Mouse (Mus musculus) E14TG2a.4 (cell line): ENCODE measurements around the gene Relb.

ENCODE experiments used
- H3K27me3 ChIP-seq: 2 replicates; pipeline ENCODE4 v1.6.1; 2014; ENCODE audit warnings: low read length, control low read depth; ENCODE audit not compliant: insufficient read depth
- H3K36me3 ChIP-seq: 2 replicates; pipeline ENCODE4 v1.6.1; 2014; ENCODE audit warnings: low read length, control low read depth; ENCODE audit not compliant: insufficient read depth
- H3K4me1 ChIP-seq: replicated peaks from 2 replicates; pipeline ENCODE4 v1.6.1; 2014; ENCODE audit warnings: low read depth, low read length, control low read depth
- H3K4me3 ChIP-seq: replicated peaks from 2 replicates; pipeline ENCODE4 v1.5.1; 2014; ENCODE audit warnings: mild to moderate bottlenecking, low read length
- H3K9me3 ChIP-seq: 2 replicates; pipeline ENCODE4 v1.6.1; 2014; ENCODE audit warnings: low read length, control low read depth
- CTCF ChIP-seq: conservative IDR thresholded peaks from 2 replicates; pipeline ENCODE4 v1.5.1; 2014; ENCODE audit warnings: low read length
- NANOG ChIP-seq: IDR thresholded peaks from 2 replicates; pipeline ENCODE4 v1.6.1; 2014; ENCODE audit warnings: borderline replicate concordance, low read length, mixed read lengths
- POU5F1 ChIP-seq: IDR thresholded peaks from 2 replicates; pipeline ENCODE4 v1.6.1; 2014; ENCODE audit warnings: low read length, borderline replicate concordance

Relb gene

GRCm38 (mm10) chr7:19634591-19634990 lies 5.4 kb upstream of the Relb start:
- Histone ChIP-seq H3K27me3 (no peaks in the 10 kb centered on the region), H3K36me3 (peaks cover 79% of the 10 kb centered on the region), H3K4me3 (no peak overlapping the region), H3K9me3 (no peaks in the 10 kb centered on the region), H3K4me1 (peaks cover 52% of the 10 kb centered on the region)
- TF ChIP-seq NANOG = no peak
- TF ChIP-seq CTCF = no peak

GRCm38 (mm10) chr7:19633855-19634254 lies 4.6 kb upstream of the Relb start:
- Histone ChIP-seq H3K4me1 (peaks cover 54% of the 10 kb centered on the region), H3K9me3 (no peaks in the 10 kb centered on the region), H3K36me3 (peaks cover 72% of the 10 kb centered on the region), H3K27me3 (no peaks in the 10 kb centered on the region), H3K4me3 (no peak overlapping the region)
- TF ChIP-seq NANOG (no peak), CTCF (no peak), POU5F1 (no peak)

DNA sequence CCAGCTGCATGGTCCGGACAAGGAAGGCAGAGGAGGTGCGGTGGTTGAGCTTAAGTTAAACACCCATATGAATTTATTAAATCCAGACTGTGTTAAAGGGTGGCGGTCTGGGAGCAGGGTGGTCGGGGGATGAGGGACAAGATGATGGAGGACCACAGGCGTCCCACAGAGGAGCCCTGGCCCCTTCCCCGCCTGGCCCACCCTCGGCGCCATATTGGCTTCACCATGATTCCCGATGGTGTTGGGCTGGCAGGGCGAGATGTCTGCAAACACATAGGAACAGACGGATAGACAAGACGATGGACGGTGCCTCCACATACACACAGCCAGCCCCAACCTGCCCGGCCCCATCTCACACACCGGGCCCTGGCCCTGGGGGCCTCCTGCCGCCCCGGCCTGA lies 4.0 kb upstream of the Relb start:
- TF ChIP-seq NANOG (no peak), POU5F1 (no peak), CTCF (no peak)
- peaks cover 54% of the 10 kb centered on the region for H3K4me1 ChIP-seq
- no peak overlapping the region for H3K4me3 ChIP-seq
- H3K36me3 ChIP-seq = peaks cover 65% of the 10 kb centered on the region
- no peaks in the 10 kb centered on the region for H3K9me3 ChIP-seq
- H3K27me3 ChIP-seq = no peaks in the 10 kb centered on the region

GRCm38 (mm10) chr7:19632720-19633119 lies 3.5 kb upstream of the Relb start:
- Histone ChIP-seq H3K4me3 (no peak overlapping the region), H3K36me3 (peaks cover 61% of the 10 kb centered on the region), H3K9me3 (no peaks in the 10 kb centered on the region), H3K27me3 (no peaks in the 10 kb centered on the region), H3K4me1 (peaks cover 56% of the 10 kb centered on the region)
- TF ChIP-seq NANOG = no peak
- TF ChIP-seq CTCF = no peak
- no peak for TF ChIP-seq POU5F1

DNA sequence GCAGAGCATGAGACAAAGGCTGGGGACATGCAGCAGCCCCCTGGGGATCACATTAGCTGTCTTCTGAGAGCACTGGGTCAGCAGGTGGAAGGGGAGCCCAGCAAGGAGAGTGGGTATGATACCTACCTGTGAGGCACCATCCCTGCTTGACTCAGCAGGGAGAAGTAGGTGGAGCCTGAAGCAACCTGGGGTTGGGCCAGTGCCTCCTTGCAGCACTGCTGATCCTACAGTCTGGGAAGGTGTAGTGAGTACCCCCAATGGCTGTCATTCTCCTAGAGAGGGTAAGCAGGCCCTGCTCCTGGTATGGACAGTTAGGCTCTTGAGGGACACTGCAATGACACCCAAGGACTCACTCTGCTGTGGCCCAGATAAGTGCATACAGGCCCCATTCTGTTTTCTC lies 3.0 kb upstream of the Relb start:
- Histone ChIP-seq H3K27me3 (no peaks in the 10 kb centered on the region), H3K4me1 (peaks cover 58% of the 10 kb centered on the region), H3K4me3 (no peak overlapping the region), H3K9me3 (no peaks in the 10 kb centered on the region), H3K36me3 (peaks cover 56% of the 10 kb centered on the region)
- TF ChIP-seq POU5F1 (no peak), CTCF (no peak), NANOG (no peak)

- H3K9me3 ChIP-seq = no peaks in the 10 kb centered on the region
- TF ChIP-seq POU5F1 = no peak
- TF ChIP-seq CTCF = no peak
- no peak for TF ChIP-seq NANOG
- peaks cover 57% of the 10 kb centered on the region for H3K4me1 ChIP-seq
- peak overlapping the region; percentile 100 for H3K4me3 ChIP-seq
- H3K27me3 ChIP-seq = no peaks in the 10 kb centered on the region
- H3K36me3 ChIP-seq = peaks cover 21% of the 10 kb centered on the region
Observed at GRCm38 (mm10) chr7:19628536-19629360, 490 bp downstream of the Relb start.

DNA sequence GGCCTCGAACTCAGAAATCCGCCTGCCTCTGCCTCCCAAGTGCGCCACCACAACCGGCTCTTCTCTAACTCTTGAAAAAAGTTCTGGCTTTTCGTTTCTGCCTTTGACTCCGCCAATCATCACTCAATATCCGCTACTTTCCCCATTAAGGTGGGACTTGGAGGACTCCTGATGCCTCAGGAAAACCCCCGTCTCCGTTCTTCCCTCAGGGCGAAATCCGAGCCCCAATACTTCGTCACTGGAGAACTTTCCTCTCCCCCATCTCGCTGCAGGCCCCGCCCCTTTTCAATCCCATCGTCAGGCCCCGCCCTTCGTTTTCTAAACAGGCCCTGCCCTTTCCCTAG lies 1.1 kb downstream of the Relb start:
- H3K4me3 ChIP-seq = peak overlapping the region; percentile 72
- TF ChIP-seq NANOG (no peak), POU5F1 (no peak), CTCF (no peak)
- peaks cover 15% of the 10 kb centered on the region for H3K36me3 ChIP-seq
- no peaks in the 10 kb centered on the region for H3K9me3 ChIP-seq
- H3K27me3 ChIP-seq = no peaks in the 10 kb centered on the region
- H3K4me1 ChIP-seq = peaks cover 57% of the 10 kb centered on the region

- Histone ChIP-seq H3K36me3 (peaks cover 14% of the 10 kb centered on the region), H3K9me3 (no peaks in the 10 kb centered on the region), H3K4me1 (peaks cover 60% of the 10 kb centered on the region), H3K27me3 (no peaks in the 10 kb centered on the region), H3K4me3 (peak overlapping the region; percentile 72)
- no peak for TF ChIP-seq CTCF
- no peak for TF ChIP-seq NANOG
- TF ChIP-seq POU5F1 = no peak
Observed at GRCm38 (mm10) chr7:19627721-19628120, 1.5 kb downstream of the Relb start.

- TF ChIP-seq CTCF = no peak
- no peak for TF ChIP-seq NANOG
- TF ChIP-seq POU5F1 = no peak
- H3K27me3 ChIP-seq = no peaks in the 10 kb centered on the region
- H3K4me3 ChIP-seq = 0 out of 2 replicates have a peak overlapping the region, but pooled peaks have one; percentile 29
- peaks cover 8% of the 10 kb centered on the region for H3K9me3 ChIP-seq
- peaks cover 75% of the 10 kb centered on the region for H3K4me1 ChIP-seq
- H3K36me3 ChIP-seq = 0 out of 2 replicates have a peak, but pooled peaks cover 7% of the 10 kb centered on the region
Observed at GRCm38 (mm10) chr7:19623433-19623832, 5.8 kb downstream of the Relb start.
